8 mouse cellular contexts compared by ENCODE assay signal in the genomic region with DNA sequence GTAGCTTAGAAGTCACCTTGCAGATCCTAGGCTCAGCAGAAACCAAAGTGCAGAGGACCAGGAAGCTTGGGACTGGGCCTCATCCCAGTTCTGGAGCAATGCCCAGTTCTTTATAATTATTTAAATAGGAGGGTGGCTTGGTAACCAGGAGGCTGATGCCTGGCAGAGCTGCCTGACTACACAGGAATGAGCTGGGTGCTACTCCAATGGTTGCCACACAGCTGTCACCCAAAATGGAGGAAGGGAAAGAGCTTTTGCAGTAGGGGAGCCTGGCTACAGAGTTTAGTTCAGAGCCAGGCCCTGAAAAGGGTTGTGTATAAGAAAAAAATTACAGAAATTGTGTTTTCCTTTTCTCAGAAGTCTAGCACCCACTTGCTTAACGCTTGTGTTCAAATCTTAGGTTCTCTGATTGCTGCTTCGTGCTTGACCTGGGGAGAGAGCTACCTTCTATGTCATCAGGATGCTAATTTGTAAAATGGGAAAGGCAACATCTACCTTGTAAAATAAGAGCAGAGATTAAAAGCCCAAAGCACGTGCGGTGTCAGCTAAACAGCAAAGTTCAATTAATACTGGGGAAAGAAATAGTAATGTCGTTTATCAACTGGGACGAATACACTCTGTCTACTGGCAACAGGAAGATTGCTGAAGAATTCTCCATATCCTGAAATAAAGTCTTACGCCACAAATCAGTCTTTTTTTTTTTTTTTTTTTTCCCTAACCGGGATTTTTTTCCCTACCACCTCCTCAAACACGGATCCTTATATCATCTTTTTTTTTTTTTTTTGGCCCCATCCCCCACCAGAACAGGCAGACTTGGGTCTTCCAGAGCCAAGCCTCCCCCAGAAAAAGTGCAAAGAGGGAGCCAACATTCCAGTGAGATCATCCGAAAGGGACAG. TPM values are rescaled to one million over a fixed set of nuclear protein-coding genes. Genes with fewer than 3 reads are reported as not detected.
A peak's percentile ranks its signal among the peaks of the same experiment; 100 is the strongest.
DNase-seq lines count a peak whose midpoint lies in the region; ATAC-seq and TF ChIP-seq lines count a peak whose summit lies in the region.

No protein-coding gene starts in this region.

- peaks cover 37% of the 10 kb centered on the region for H3K79me3 ChIP-seq in C2C12 (ENCODE audit: low read depth)

- DNase-seq in cerebellum, adult 11 months: peak; percentile 32
- no peak for DNase-seq in embryonic facial prominence, embryonic 11.5 days (ENCODE audit: low spot score)
- DNase-seq in heart, postnatal 4 days: peak; percentile 47
- DNase-seq in layer of hippocampus, adult 2 months (ENCODE audit: low spot score in 2 of 2): peak; percentile 51 to 73

- peak overlapping the region; percentile 53 for H3K4me2 ChIP-seq in embryonic facial prominence, embryonic 11.5 days (ENCODE audit: low read depth, low read length)
- peak overlapping the region; percentile 70 for H3K4me2 ChIP-seq in lung, embryonic 16.5 days (ENCODE audit: low read depth, low read length)

- no peak for ATAC-seq in cerebellum, adult (ENCODE audit: insufficient number of reproducible peaks, low FRiP score, low TSS enrichment)
- ATAC-seq in embryonic facial prominence, embryonic 11.5 days (replicated peaks; ENCODE audit: insufficient number of reproducible peaks, low FRiP score, low TSS enrichment, low read depth): no peak
- ATAC-seq in lung, embryonic 16.5 days (ENCODE audit: low read depth): no peak

- TF ChIP-seq CTCF in C2C12 (IDR thresholded peaks at IDR 0.05; ENCODE audit: control insufficient read depth, insufficient read depth, insufficient read length): no peak
- 0 out of 2 replicates have a peak, but pooled peaks have one; percentile 16 for TF ChIP-seq CTCF in layer of hippocampus, adult 2 months (conservative IDR thresholded peaks at IDR 0.05)
- no peak for TF ChIP-seq CTCF in small intestine, adult 2 months (IDR thresholded peaks at IDR 0.05; ENCODE audit: extremely low read depth, insufficient read length, insufficient replicate concordance, low read depth, low read length)

- peaks cover 42% of the 10 kb centered on the region for H3K79me2 ChIP-seq in C2C12 (ENCODE audit: control insufficient read depth, insufficient read depth)

- H3K4me1 ChIP-seq in embryonic facial prominence, embryonic 11.5 days (ENCODE audit: control insufficient read depth, insufficient read depth, low read length): no peaks in the 10 kb centered on the region
- peaks cover 28% of the 10 kb centered on the region for H3K4me1 ChIP-seq in lung, embryonic 16.5 days (replicated peaks; ENCODE audit: control insufficient read depth, insufficient read depth, low read length)
- H3K4me1 ChIP-seq in small intestine, adult 2 months (ENCODE audit: control insufficient read depth, insufficient read depth, insufficient read length, low read length): peaks cover 7% of the 10 kb centered on the region

- WGBS in embryonic facial prominence, embryonic 11.5 days: 18% methylated on average over 10 of the region's 10 CpGs
- 11% methylated on average over 10 of the region's 10 CpGs for WGBS in lung, embryonic 16.5 days
- WGBS in small intestine, adult 2 months: 5% methylated on average over 10 of the region's 10 CpGs

- peak overlapping the region; percentile 97 for H3K4me3 ChIP-seq in C2C12 (ENCODE audit: insufficient read depth, poor library complexity, severe bottlenecking)
- peak overlapping the region; percentile 93 for H3K4me3 ChIP-seq in embryonic facial prominence, embryonic 11.5 days (ENCODE audit: low read depth, low read length)
- H3K4me3 ChIP-seq in layer of hippocampus, adult 2 months: peak overlapping the region; percentile 97
- H3K4me3 ChIP-seq in lung, embryonic 16.5 days (ENCODE audit: low read length): peak overlapping the region; percentile 94
- H3K4me3 ChIP-seq in small intestine, adult 2 months (ENCODE audit: low read depth, low read length): peak overlapping the region; percentile 98

- TF ChIP-seq POLR2A in small intestine, adult 2 months (IDR thresholded peaks at IDR 0.05; ENCODE audit: low read depth, low read length): no peak; the same call in 1 of the 2 replicates

- H3K9ac ChIP-seq in embryonic facial prominence, embryonic 11.5 days (replicated peaks; ENCODE audit: low read length): peak overlapping the region; percentile 94
- peak overlapping the region; percentile 78 for H3K9ac ChIP-seq in lung, embryonic 16.5 days (ENCODE audit: low read length)

- H3K36me3 ChIP-seq in C2C12 (ENCODE audit: control insufficient read depth, insufficient read depth): peaks cover 28% of the 10 kb centered on the region
- no peaks in the 10 kb centered on the region for H3K36me3 ChIP-seq in embryonic facial prominence, embryonic 11.5 days (replicated peaks; ENCODE audit: control insufficient read depth, insufficient read depth, low read depth, low read length)
- H3K36me3 ChIP-seq in lung, embryonic 16.5 days (ENCODE audit: control insufficient read depth, insufficient read depth, low read length): no peaks in the 10 kb centered on the region; the same call in 1 of the 2 replicates
- peaks cover 5% of the 10 kb centered on the region for H3K36me3 ChIP-seq in small intestine, adult 2 months (ENCODE audit: control insufficient read depth, insufficient read depth, low read length)

- peak overlapping the region; percentile 72 for H3K27ac ChIP-seq in embryonic facial prominence, embryonic 11.5 days (replicated peaks; ENCODE audit: low read depth, low read length)
- peak overlapping the region; percentile 100 for H3K27ac ChIP-seq in layer of hippocampus, adult 2 months
- peak overlapping the region; percentile 95 for H3K27ac ChIP-seq in lung, embryonic 16.5 days (ENCODE audit: low read length)
- peak overlapping the region; percentile 87 for H3K27ac ChIP-seq in small intestine, adult 2 months (ENCODE audit: insufficient read depth, low read depth, low read length)

- peak overlapping the region; percentile 13 for H3ac ChIP-seq in C2C12 (ENCODE audit: control insufficient read depth, insufficient read length, low read depth)

- no peaks in the 10 kb centered on the region for H3K27me3 ChIP-seq in C2C12 (ENCODE audit: control insufficient read depth, insufficient read depth, insufficient read length)
- no peaks in the 10 kb centered on the region for H3K27me3 ChIP-seq in embryonic facial prominence, embryonic 11.5 days (ENCODE audit: control insufficient read depth, insufficient read depth, low read length)
- no peaks in the 10 kb centered on the region for H3K27me3 ChIP-seq in lung, embryonic 16.5 days (ENCODE audit: control insufficient read depth, insufficient read depth, low read depth, low read length)
- no peaks in the 10 kb centered on the region for H3K27me3 ChIP-seq in small intestine, adult 2 months (ENCODE audit: control insufficient read depth, insufficient read depth, low read length)

- H3K9me3 ChIP-seq in embryonic facial prominence, embryonic 11.5 days (replicated peaks; ENCODE audit: control insufficient read depth, low read length): no peaks in the 10 kb centered on the region
- no peaks in the 10 kb centered on the region for H3K9me3 ChIP-seq in lung, embryonic 16.5 days (ENCODE audit: control insufficient read depth, low read length)

TF ChIP-seq in C2C12, 6 proteins besides CTCF, POLR2A, EP300 and RAD21:
- TF ChIP-seq CEBPB (IDR thresholded peaks at IDR 0.05; ENCODE audit: low read depth): no peak
- TF ChIP-seq MAX (IDR thresholded peaks at IDR 0.05): no peak
- no peak for TF ChIP-seq USF1 (IDR thresholded peaks at IDR 0.05; ENCODE audit: low read depth)
- TF ChIP-seq FOSL1 (IDR thresholded peaks at IDR 0.05; ENCODE audit: insufficient read depth, low read length, poor library complexity, severe bottlenecking): no peak
- TF ChIP-seq MYOG (IDR thresholded peaks at IDR 0.05; ENCODE audit: control insufficient read depth, extremely low read depth, insufficient read length): no peak
- TF ChIP-seq MYOD1 (IDR thresholded peaks at IDR 0.05; ENCODE audit: control insufficient read depth, insufficient read length, low read depth): no peak

RNA-seq across cellular contexts. Expression of gene Sptan1, which starts 0.8 kb away (rescaled TPM):
- 93.4 TPM for polyA plus RNA-seq in C2C12 (2012; fragmentation: generic; extraction: Trizol)
- polyA plus RNA-seq in embryonic facial prominence, embryonic 11.5 days (2014; fragmentation: Nextera tagmentation; extraction: Ambion mirVana): 104 and 108 TPM in 2 replicates
- 100 to 1,000 TPM; 370 to 371 TPM for total RNA-seq in heart, postnatal 4 days (2021)
- 100 to 1,000 TPM; 879 to 882 TPM for total RNA-seq in layer of hippocampus, adult 2 months (2021)
- 98.4 and 109 TPM in 2 replicates for polyA plus RNA-seq in lung, embryonic 16.5 days (2015; fragmentation: Nextera tagmentation; extraction: Ambion mirVana)
- polyA plus RNA-seq in small intestine, adult 2 months (2012; rRNA removed): 101 and 221 TPM in 2 replicates

RNA-seq across cellular contexts. Expression of gene Gle1, which starts 29.4 kb away (rescaled TPM):
- 30.2 TPM for polyA plus RNA-seq in C2C12 (2012; fragmentation: generic; extraction: Trizol)
- polyA plus RNA-seq in embryonic facial prominence, embryonic 11.5 days (2014; fragmentation: Nextera tagmentation; extraction: Ambion mirVana): 56.8 and 57.7 TPM in 2 replicates
- 10 to 100 TPM; 25.9 to 26.8 TPM for total RNA-seq in heart, postnatal 4 days (2021)
- total RNA-seq in layer of hippocampus, adult 2 months (2021): 10 to 100 TPM; 48.0 to 48.9 TPM
- polyA plus RNA-seq in lung, embryonic 16.5 days (2015; fragmentation: Nextera tagmentation; extraction: Ambion mirVana): 70.4 and 70.9 TPM in 2 replicates
- polyA plus RNA-seq in small intestine, adult 2 months (2012; rRNA removed): 4.4 and 7.4 TPM in 2 replicates
